Mouse (Mus musculus): ENCODE measurements around the gene Hecw1. TPM values are rescaled to one million over a fixed set of nuclear protein-coding genes. Genes with fewer than 3 reads are reported as not detected.

The Hecw1 gene
- polyA plus RNA-seq (2012; rRNA removed), result 0.14 TPM in 1 of 2 replicates, not detected in the other

GRCm38 (mm10) chr13:14522906-14523269 lies at the start of gene Hecw1:
TSS of gene Hecw1 (minus strand) at chr13:14523228.

Other genes with a start within 250 kb of the Hecw1 start
- 4.5 and 5.8 TPM in 2 replicates for gene Mrpl32, start 89.9 kb upstream of the Hecw1 start, polyA plus RNA-seq (2012; rRNA removed)
- gene Psma2, start 90.0 kb upstream of the Hecw1 start, polyA plus RNA-seq (2012; rRNA removed), result 30.7 and 46.3 TPM in 2 replicates
- 3.9 and 5.2 TPM in 2 replicates for gene AW209491, start 106.9 kb upstream of the Hecw1 start, polyA plus RNA-seq (2012; rRNA removed)

Data from ovary, adult 2 months (tissue).